Mouse (Mus musculus): ENCODE results near the gene Uhrf1bp1l. TPM values are rescaled to one million over a fixed set of nuclear protein-coding genes. Genes with fewer than 3 reads are reported as not detected.
"Not testable (repeated sequence)": the region's sequence is repeated elsewhere in the genome, so short reads cannot be mapped to it uniquely, and the experiment has no call there.

Gene Uhrf1bp1l
- total RNA-seq (2021), result 10 to 100 TPM; 20.6 to 27.7 TPM
- 7.9 and 9.8 TPM in 2 replicates for polyA plus RNA-seq (2012; rRNA removed)
- long read RNA-seq, full-length matches to known transcripts, result 7 of 14 reads
- long read RNA-seq, partial matches to known transcripts, result 5 of 14 reads
- long read RNA-seq, other reads (novel, unspliced or antisense), result 2 of 14 reads

- peak within 1 kb of the TSS; percentile 96 for H3K9ac ChIP-seq (ENCODE audit: low read depth, low read length)
- H3K36me3 ChIP-seq (ENCODE audit: control insufficient read depth, insufficient read depth, low read length), result peaks cover 3% of the 10 kb centered on the region
- peaks cover 6% of the 10 kb centered on the region for H3K4me1 ChIP-seq (ENCODE audit: control insufficient read depth, insufficient read depth, low read length)
- H3K27ac ChIP-seq, result peak within 1 kb of the TSS; percentile 88
- WGBS, result under 1% methylated on average over 81 of the region's 85 CpGs
- TF ChIP-seq CTCF (IDR thresholded peaks at IDR 0.05) (peak; percentile 38), EP300 (IDR thresholded peaks at IDR 0.05; ENCODE audit: insufficient read depth, low read depth, low read length) (no peak), POLR2A (IDR thresholded peaks at IDR 0.05; ENCODE audit: insufficient read depth, low read depth, low read length) (peak; percentile 68; the same call in 1 of the 2 replicates)
- intact Hi-C loops (cut with DNase I), result no loop called here
- H3K4me3 ChIP-seq, result peak within 1 kb of the TSS; percentile 93
- peak; percentile 91 to 95 for DNase-seq
- no peaks in the 10 kb centered on the region for H3K27me3 ChIP-seq (ENCODE audit: control insufficient read depth, insufficient read depth, low read length)
- no peaks in the 10 kb centered on the region; the same call in 1 of the 2 replicates for H3K79me2 ChIP-seq (replicated peaks; ENCODE audit: control insufficient read depth, insufficient read depth, low read length)
Measured at GRCm38 (mm10) chr10:89744871-89745665, at the start of gene Uhrf1bp1l. Gene Uhrf1bp1l, plus strand, starts transcription at chr10:89744991.

GRCm38 (mm10) chr10:89695194-89695911, 49.4 kb upstream of the Uhrf1bp1l start:
- H3K27ac ChIP-seq, result no peak overlapping the region; the same call in 1 of the 2 replicates
- H3K4me3 ChIP-seq, result no peak overlapping the region
- H3K36me3 ChIP-seq (ENCODE audit: control insufficient read depth, insufficient read depth, low read length), result no peaks in the 10 kb centered on the region
- H3K4me1 ChIP-seq (ENCODE audit: control insufficient read depth, insufficient read depth, low read length), result no peaks in the 10 kb centered on the region
- WGBS, result 44% methylated on average over 20 of the region's 20 CpGs
- H3K27me3 ChIP-seq (ENCODE audit: control insufficient read depth, insufficient read depth, low read length), result no peaks in the 10 kb centered on the region
- TF ChIP-seq EP300 (IDR thresholded peaks at IDR 0.05; ENCODE audit: insufficient read depth, low read depth, low read length) (no peak), CTCF (IDR thresholded peaks at IDR 0.05) (no peak), POLR2A (IDR thresholded peaks at IDR 0.05; ENCODE audit: insufficient read depth, low read depth, low read length) (no peak)
- DNase-seq, result no peak
- intact Hi-C loops (cut with DNase I), result no loop called here
- no peaks in the 10 kb centered on the region for H3K79me2 ChIP-seq (replicated peaks; ENCODE audit: control insufficient read depth, insufficient read depth, low read length)
- no peak overlapping the region for H3K9ac ChIP-seq (ENCODE audit: low read depth, low read length)

GRCm38 (mm10) chr10:89696270-89696669, 48.5 kb upstream of the Uhrf1bp1l start:
- H3K27ac ChIP-seq; H3K4me3 ChIP-seq; DNase-seq; H3K27me3 ChIP-seq (ENCODE audit: control insufficient read depth, insufficient read depth, low read length); H3K79me2 ChIP-seq (replicated peaks; ENCODE audit: control insufficient read depth, insufficient read depth, low read length); H3K36me3 ChIP-seq (ENCODE audit: control insufficient read depth, insufficient read depth, low read length); H3K4me1 ChIP-seq (ENCODE audit: control insufficient read depth, insufficient read depth, low read length); intact Hi-C loops (cut with DNase I); H3K9ac ChIP-seq (ENCODE audit: low read depth, low read length): not testable (repeated sequence)
- WGBS, result 74% methylated on average over 2 of the region's 2 CpGs
- TF ChIP-seq CTCF (IDR thresholded peaks at IDR 0.05), result peak; percentile 19; the same call in 1 of the 2 replicates

- no peak overlapping the region for H3K4me3 ChIP-seq
- 93% methylated on average over 3 of the region's 3 CpGs for WGBS
- DNase-seq, result no peak
- intact Hi-C loops (cut with DNase I), result no loop called here
- no peaks in the 10 kb centered on the region for H3K4me1 ChIP-seq (ENCODE audit: control insufficient read depth, insufficient read depth, low read length)
- no peaks in the 10 kb centered on the region for H3K27me3 ChIP-seq (ENCODE audit: control insufficient read depth, insufficient read depth, low read length)
- no peak overlapping the region for H3K9ac ChIP-seq (ENCODE audit: low read depth, low read length)
- H3K79me2 ChIP-seq (replicated peaks; ENCODE audit: control insufficient read depth, insufficient read depth, low read length), result no peaks in the 10 kb centered on the region
- H3K36me3 ChIP-seq (ENCODE audit: control insufficient read depth, insufficient read depth, low read length), result no peaks in the 10 kb centered on the region
- TF ChIP-seq POLR2A (IDR thresholded peaks at IDR 0.05; ENCODE audit: insufficient read depth, low read depth, low read length) (no peak), EP300 (IDR thresholded peaks at IDR 0.05; ENCODE audit: insufficient read depth, low read depth, low read length) (no peak), CTCF (IDR thresholded peaks at IDR 0.05) (no peak)
- H3K27ac ChIP-seq, result no peak overlapping the region
Measured at GRCm38 (mm10) chr10:89697956-89698355, 46.8 kb upstream of the Uhrf1bp1l start.

GRCm38 (mm10) chr10:89703042-89703441, 41.7 kb upstream of the Uhrf1bp1l start:
- TF ChIP-seq CTCF (IDR thresholded peaks at IDR 0.05) (no peak), POLR2A (IDR thresholded peaks at IDR 0.05; ENCODE audit: insufficient read depth, low read depth, low read length) (no peak), EP300 (IDR thresholded peaks at IDR 0.05; ENCODE audit: insufficient read depth, low read depth, low read length) (no peak)
- no peaks in the 10 kb centered on the region for H3K27me3 ChIP-seq (ENCODE audit: control insufficient read depth, insufficient read depth, low read length)
- no peak for DNase-seq
- H3K4me3 ChIP-seq, result no peak overlapping the region
- WGBS, result 41% methylated on average over 5 of the region's 5 CpGs
- no peak overlapping the region for H3K9ac ChIP-seq (ENCODE audit: low read depth, low read length)
- no peaks in the 10 kb centered on the region for H3K36me3 ChIP-seq (ENCODE audit: control insufficient read depth, insufficient read depth, low read length)
- no peak overlapping the region for H3K27ac ChIP-seq
- H3K79me2 ChIP-seq (replicated peaks; ENCODE audit: control insufficient read depth, insufficient read depth, low read length), result no peaks in the 10 kb centered on the region
- H3K4me1 ChIP-seq (ENCODE audit: control insufficient read depth, insufficient read depth, low read length), result no peaks in the 10 kb centered on the region
- intact Hi-C loops (cut with DNase I), result no loop called here

Data from heart, adult 2 months (tissue).